Mouse (Mus musculus): ENCODE measurements around the gene Odf3l1. TPM values are rescaled to one million over a fixed set of nuclear protein-coding genes. Genes with fewer than 3 reads are reported as not detected.

The Odf3l1 gene
- not detected in 2 replicates for total RNA-seq (2023)

GRCm38 (mm10) chr9:56864216-56864729, at the start of gene Odf3l1:
Odf3l1 (minus strand) TSS chr9:56864679.

GRCm38 (mm10) chr9:56864832-56865231, 353 bp upstream of the Odf3l1 start, which contains the start of gene Cspg4:
Cspg4 (plus strand) TSS chr9:56865033.

Other genes with a start within 250 kb of the Odf3l1 start
- gene Lingo1, start 68.2 kb downstream of the Odf3l1 start, total RNA-seq (2023): not detected in 2 replicates
- not detected in 2 replicates for gene Cspg4, start 354 bp upstream of the Odf3l1 start, total RNA-seq (2023)
- gene Snx33, start 63.7 kb upstream of the Odf3l1 start, total RNA-seq (2023): 1.6 and 2.1 TPM in 2 replicates
- gene Imp3, start 72.8 kb upstream of the Odf3l1 start, total RNA-seq (2023): 24.1 and 25.3 TPM in 2 replicates
- 2.2 and 2.4 TPM in 2 replicates for gene Snupn, start 86.2 kb upstream of the Odf3l1 start, total RNA-seq (2023)
- gene Ptpn9, start 130.2 kb upstream of the Odf3l1 start, total RNA-seq (2023): 17.8 and 27.1 TPM in 2 replicates
- 66.1 and 69.5 TPM in 2 replicates for gene Sin3a, start 207.4 kb upstream of the Odf3l1 start, total RNA-seq (2023)

All from neutrophil, adult 65 days (primary cell).